Mouse (Mus musculus) stomach, postnatal 0 days (tissue): ENCODE measurements around the gene Ddb1.

Experiments
- CTCF ChIP-seq: IDR thresholded peaks from 2 replicates; pipeline ENCODE4 v1.5.1; 2016; ENCODE audit warnings: antibody characterized with exemption, low read depth, mild to moderate bottlenecking, moderate library complexity
- EP300 ChIP-seq: optimal IDR thresholded peaks from 2 replicates; pipeline ENCODE3; 2016; ENCODE audit warnings: antibody characterized with exemption

- TF ChIP-seq EP300 (no peak), CTCF (no peak)
These were observed 53.3 kb downstream of the Ddb1 start for GRCm38 (mm10) chr19:10658406-10658805.
